Mouse (Mus musculus) lung, adult 2 months (tissue): ENCODE measurements around the gene Oprm1. TPM values are rescaled to one million over a fixed set of nuclear protein-coding genes. Genes with fewer than 3 reads are reported as not detected.

ENCODE experiments used
- DNase-seq: peaks from one replicate; pipeline ENCODE4 v3.0.0; 2022
- H3K4me1 ChIP-seq: fragments of 200-500 bp; 2 replicates; pipeline ENCODE4 v1.6.1; 2011; ENCODE audit warnings: low read length; ENCODE audit not compliant: control insufficient read depth, insufficient read depth
- H3K4me3 ChIP-seq: fragments of 200-500 bp; replicated peaks from 2 replicates; pipeline ENCODE3; 2011; ENCODE audit warnings: low read depth, mild to moderate bottlenecking, control low read depth, low read length; ENCODE audit errors: extremely low read depth
- CTCF ChIP-seq: fragments of 200-500 bp; IDR thresholded peaks from 2 replicates; pipeline ENCODE4 v1.5.1; 2011; ENCODE audit warnings: mild to moderate bottlenecking, low read length, control low read depth; ENCODE audit not compliant: insufficient read depth
- POLR2A ChIP-seq: fragments of 200-500 bp; IDR thresholded peaks from 2 replicates; pipeline ENCODE4 v1.6.1; 2011; ENCODE audit warnings: low read depth, mild to moderate bottlenecking, control low read depth, low read length, borderline replicate concordance; ENCODE audit errors: extremely low read depth
- WGBS: fragments of 180-500 bp; shearing (Covaris S2); methylation state at CpG from one replicate; pipeline ENCODE4 v1.1.7; 2018; 5-methylcytosine and 5-hydroxymethylcytosine counted together
- polyA plus RNA-seq: library from polyadenylated mRNA; depleted of rRNA; stranded (reverse); fragments of >200 nt; gene quantifications from 2 replicates; pipeline ENCODE4 v1.2.3, GENCODE M21; 2012

Gene Oprm1
- polyA plus RNA-seq, 1 experiment: not detected

DNA sequence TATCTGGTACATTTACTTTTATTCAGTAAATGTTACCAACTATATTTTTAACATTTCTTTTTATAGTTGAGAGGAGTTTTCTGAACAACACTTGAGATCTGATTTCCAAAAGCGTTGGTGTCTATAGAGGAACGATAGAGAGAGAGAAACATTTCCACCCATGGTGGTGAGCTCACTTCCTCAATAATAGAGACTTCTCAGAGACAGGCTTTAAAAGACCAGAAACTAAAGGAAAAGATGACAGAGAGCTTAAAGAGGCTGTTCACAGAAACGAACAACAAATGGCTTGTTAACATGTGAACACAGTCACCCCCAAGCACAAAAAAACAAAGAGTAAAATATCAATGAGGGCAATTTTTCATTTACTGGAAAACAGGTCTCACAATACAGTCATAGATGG, 291.6 kb downstream of the Oprm1 start:
- TF ChIP-seq POLR2A: no peak
- no peak for TF ChIP-seq CTCF
- DNase-seq: no peak

DNA sequence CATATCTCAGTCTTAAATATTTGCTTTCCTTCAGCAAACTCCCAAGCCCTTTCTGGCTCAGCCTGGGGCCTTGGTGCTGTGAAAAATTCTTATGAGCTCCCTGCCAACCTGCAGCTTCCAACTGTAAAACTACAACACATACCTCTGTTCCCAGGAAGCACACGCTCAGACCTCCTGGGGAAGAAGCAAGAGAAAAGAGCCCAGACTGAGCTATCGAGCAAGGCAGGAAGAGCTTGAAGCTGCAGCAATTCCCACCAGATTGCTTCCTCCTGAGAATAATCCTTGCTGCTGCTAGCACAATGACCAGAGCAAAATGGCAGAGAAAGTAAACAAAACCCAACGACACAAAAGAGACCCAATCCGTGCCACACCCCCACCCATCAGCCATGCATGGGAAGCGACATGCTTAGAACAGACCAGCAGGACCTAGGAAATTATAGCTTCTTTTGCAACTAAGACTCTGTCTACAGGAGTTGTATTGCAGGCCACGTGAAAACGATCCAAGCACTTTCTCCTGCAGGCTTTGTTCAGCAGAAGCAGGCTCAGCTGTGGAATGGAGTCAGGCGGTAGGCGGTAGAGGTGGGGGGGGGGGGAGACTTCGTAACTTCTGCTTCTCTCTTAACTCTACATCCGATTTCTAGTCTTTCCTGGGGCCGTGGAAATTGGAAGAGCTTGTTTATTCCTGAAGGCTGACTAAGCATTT, 294.2 kb downstream of the Oprm1 start, which contains the start of gene Ipcef1:
Gene Ipcef1, minus strand, starts transcription at position 164 of the 703 bp plus-strand sequence.
- no peak within 1 kb of the TSS for H3K4me3 ChIP-seq
- WGBS: 19% methylated on average over 12 of the region's 12 CpGs
- DNase-seq: no peak
- peaks cover 4% of the 10 kb centered on the region for H3K4me1 ChIP-seq
- TF ChIP-seq CTCF (no peak), POLR2A (no peak)

More for the DNA sequence above, 291.6 kb downstream of the Oprm1 start:
- Histone ChIP-seq H3K4me1 (peaks cover 4% of the 10 kb centered on the region), H3K4me3 (no peak overlapping the region)
- 64% methylated on average over 3 of the region's 3 CpGs for WGBS

DNA sequence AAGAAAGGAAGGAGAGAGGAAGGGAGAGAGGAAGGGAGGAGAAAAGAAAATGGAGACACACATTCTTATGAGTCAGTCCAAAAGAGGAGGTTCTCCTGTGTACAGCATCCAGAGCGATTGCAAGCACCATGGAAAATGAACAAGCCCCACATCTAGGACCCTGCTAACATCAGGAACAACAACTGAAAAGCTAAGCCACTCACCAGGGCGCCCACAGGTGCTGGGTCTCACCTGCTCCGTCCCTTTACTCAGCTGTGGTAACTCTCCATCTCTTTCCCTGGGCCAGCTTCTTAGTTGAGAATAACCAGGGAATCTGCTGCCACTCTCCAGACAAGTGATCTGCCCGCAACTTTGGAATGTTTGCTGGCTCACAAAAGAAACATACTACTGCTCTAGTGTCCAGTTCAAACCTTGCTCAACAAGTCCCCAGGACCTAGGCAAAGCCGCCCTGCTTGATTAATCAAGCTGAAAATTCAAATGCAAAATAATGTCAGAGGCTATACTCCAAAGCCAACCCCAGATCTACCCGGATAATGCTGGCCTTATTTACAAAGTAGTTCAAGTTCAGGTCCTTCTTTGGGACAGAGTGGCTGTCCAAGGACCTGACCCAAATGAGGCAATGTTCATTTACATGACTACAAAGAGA, 296.4 kb downstream of the Oprm1 start:
- TF ChIP-seq CTCF (no peak), POLR2A (no peak)

DNA sequence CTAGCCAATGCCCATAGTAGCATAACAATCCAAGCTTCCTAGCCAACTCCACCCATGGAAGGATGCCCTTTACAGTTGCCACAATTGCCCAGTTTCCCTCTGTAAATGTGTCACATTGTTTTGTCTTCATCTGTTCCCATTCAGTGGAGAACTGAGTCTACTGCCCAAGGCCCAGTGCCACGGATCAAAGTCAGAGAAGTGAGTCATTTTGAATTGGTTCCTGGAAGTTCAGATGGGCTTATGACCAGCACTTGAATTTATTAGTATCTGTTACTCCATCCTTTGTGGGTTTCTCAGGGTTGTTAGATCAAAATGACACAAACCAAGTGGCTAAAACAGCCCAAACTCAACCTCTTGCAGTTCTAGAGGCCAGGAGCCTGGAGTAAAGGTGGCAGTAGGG, 299.2 kb downstream of the Oprm1 start:
- H3K4me3 ChIP-seq: no peak overlapping the region
- TF ChIP-seq POLR2A (no peak), CTCF (no peak)
- no peaks in the 10 kb centered on the region for H3K4me1 ChIP-seq
- WGBS: 49% methylated on average over 1 of the region's 1 CpGs
- DNase-seq: no peak

More for the DNA sequence above, 296.4 kb downstream of the Oprm1 start:
- DNase-seq: no peak
- 77% methylated on average over 6 of the region's 6 CpGs for WGBS
- Histone ChIP-seq H3K4me3 (no peak overlapping the region), H3K4me1 (no peaks in the 10 kb centered on the region)

DNA sequence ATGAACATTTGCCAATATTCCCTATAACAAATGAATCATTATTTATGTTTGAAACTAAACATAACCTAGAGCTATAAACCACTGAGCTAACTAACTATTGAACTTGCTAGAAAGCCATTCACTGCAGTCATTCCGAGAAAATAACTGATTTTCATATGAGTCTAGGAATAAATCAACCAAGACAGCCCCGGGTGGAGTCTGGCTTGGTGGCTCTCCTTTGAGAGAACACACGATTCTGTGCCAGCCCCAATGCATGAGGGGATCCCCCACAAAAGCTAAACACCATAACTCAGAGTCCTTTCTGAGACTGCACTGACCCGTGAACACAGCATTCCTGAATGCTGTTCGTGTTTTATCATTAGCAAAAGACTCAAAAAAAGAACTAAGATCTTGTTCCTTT, 302.0 kb downstream of the Oprm1 start:
- no peak for DNase-seq
- TF ChIP-seq CTCF: no peak
- TF ChIP-seq POLR2A: no peak
- 63% methylated on average over 5 of the region's 5 CpGs for WGBS
- no peak overlapping the region for H3K4me3 ChIP-seq
- H3K4me1 ChIP-seq: no peaks in the 10 kb centered on the region

DNA sequence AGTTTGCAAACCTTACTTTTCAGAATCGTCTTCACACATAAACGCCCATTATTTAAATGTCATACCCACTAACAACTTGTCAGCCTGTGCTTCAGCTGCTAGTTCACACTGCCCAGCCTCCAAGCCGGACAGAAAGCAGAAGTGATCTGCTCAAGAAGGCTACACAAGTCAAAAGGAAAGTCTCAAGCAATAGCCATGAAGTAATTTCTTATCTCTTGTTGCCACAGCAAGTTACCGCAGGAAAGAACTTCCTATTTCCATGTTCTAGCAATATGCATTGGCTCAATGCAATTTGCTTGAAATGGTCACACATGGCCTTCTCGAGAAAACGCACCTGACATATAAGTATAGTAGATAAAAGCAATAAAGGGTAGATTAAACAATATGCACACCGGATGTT, 304.7 kb downstream of the Oprm1 start:
- Histone ChIP-seq H3K4me3 (no peak overlapping the region), H3K4me1 (no peaks in the 10 kb centered on the region)
- TF ChIP-seq CTCF (no peak), POLR2A (no peak)
- 70% methylated on average over 7 of the region's 7 CpGs for WGBS
- DNase-seq: no peak

DNA sequence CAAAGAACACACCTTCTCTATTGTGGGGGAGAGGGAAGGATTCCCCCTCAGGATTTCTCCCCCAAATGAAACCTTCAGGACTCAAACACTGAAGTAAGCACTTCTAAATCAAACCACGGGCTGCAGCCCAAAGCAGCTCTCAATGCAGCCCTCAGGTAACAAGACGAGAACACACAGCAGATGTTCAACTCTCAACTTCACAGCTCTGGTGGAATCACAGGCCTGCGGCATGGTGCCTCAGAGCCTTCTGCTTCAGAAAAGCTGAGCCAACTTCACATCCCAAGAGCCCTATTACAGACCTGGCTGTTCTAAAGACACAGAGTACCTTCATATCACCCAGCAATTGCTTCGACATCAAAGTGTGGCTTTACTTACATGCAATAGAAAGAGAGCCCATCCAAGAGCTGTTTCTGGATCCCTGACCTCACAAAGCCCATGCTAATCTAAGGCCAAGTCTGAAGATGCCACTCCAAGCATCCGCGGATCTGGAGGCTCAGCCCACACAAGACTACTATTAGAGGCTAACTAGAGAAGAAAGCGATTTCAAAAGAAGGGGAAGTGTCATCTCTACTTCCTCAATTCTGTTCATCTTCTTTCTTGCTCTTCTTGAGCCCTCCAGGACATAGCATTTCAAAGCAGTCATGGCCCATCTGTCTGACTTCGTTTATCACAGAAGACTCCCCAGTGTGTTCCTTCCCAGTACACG, 305.6 kb downstream of the Oprm1 start:
- WGBS: 75% methylated on average over 9 of the region's 9 CpGs
- Histone ChIP-seq H3K4me3 (no peak overlapping the region), H3K4me1 (no peaks in the 10 kb centered on the region)
- no peak for DNase-seq
- TF ChIP-seq CTCF: no peak
- TF ChIP-seq POLR2A: no peak

DNA sequence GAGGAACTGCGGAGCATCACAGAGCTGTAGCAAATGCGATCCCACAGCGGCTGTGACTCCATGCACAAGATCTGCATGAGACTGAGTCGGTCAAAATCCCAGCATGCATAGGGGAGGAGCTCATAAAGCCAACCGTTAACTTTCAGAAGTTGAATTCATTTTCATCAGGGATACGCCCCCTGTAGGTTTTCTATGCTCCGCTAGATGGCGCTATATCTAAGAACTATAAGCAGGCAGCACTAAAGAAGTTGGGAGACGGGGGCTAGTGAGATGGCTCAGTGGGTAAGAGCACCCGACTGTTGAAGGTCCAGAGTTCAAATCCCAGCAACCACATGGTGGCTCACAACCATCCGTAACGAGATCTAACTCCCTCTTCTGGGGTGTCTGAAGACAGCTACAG, 310.3 kb downstream of the Oprm1 start:
- no peak overlapping the region for H3K4me3 ChIP-seq
- no peak for DNase-seq
- 71% methylated on average over 12 of the region's 12 CpGs for WGBS
- H3K4me1 ChIP-seq: no peaks in the 10 kb centered on the region
- no peak for TF ChIP-seq POLR2A
- TF ChIP-seq CTCF: no peak

DNA sequence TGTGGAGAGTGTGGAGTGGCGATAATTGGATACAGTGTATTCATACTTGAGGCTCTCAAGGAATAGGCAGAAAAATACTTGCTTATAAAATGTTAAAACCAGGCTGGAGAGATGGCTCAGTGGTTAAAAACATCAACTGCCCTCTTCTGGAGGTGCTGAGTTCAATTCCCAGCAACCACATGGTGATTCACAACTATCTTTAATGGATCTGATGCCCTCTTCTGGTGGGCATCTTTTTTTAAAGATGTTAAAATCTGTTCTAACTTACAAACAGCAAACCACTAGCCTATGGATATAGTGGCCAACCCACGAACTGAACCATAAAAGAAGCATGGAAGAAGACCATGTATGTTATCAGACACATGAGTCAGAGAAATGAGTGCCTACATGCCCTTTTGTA, 310.8 kb downstream of the Oprm1 start:
- TF ChIP-seq POLR2A: no peak
- TF ChIP-seq CTCF: no peak

More for the DNA sequence above, 310.8 kb downstream of the Oprm1 start:
- Histone ChIP-seq H3K4me1 (no peaks in the 10 kb centered on the region), H3K4me3 (no peak overlapping the region)
- 96% methylated on average over 2 of the region's 2 CpGs for WGBS
- no peak for DNase-seq
